16 mouse cellular contexts compared by ENCODE assay signal in genomic region chr9:74853191-74854072, GRCm38 (mm10). TPM values are rescaled to one million over a fixed set of nuclear protein-coding genes. Genes with fewer than 3 reads are reported as not detected.
DNase-seq lines count a peak whose midpoint lies in the region; ATAC-seq and TF ChIP-seq lines count a peak whose summit lies in the region.
"Had no signal": no experiment of that assay in that cellular context is flagged by ENCODE, and none has a peak within 500 bp of the region (broad histone marks: within the 10 kb centered on the region; RNA-seq: fewer than 3 reads in every experiment).

No protein-coding gene starts in this region.

- no peaks in the 10 kb centered on the region for H3K36me3 ChIP-seq in hindbrain, embryonic 11.5 days (ENCODE audit: control insufficient read depth, insufficient read depth, low read length)
- no peaks in the 10 kb centered on the region for H3K36me3 ChIP-seq in hindbrain, postnatal 0 days (ENCODE audit: insufficient read depth, low read length)
- no peaks in the 10 kb centered on the region for H3K36me3 ChIP-seq in G1E (replicated peaks)
- H3K36me3 ChIP-seq in hindbrain, embryonic 13.5 days, result no peaks in the 10 kb centered on the region
- no peaks in the 10 kb centered on the region for H3K36me3 ChIP-seq in midbrain, embryonic 14.5 days (ENCODE audit: control insufficient read depth, insufficient read depth, low read length)
- H3K36me3 ChIP-seq in kidney, embryonic 16.5 days (ENCODE audit: insufficient read depth, low read length), result no peaks in the 10 kb centered on the region

- H3K9me3 ChIP-seq in hindbrain, embryonic 11.5 days (ENCODE audit: control insufficient read depth, low read length), result no peaks in the 10 kb centered on the region
- no peaks in the 10 kb centered on the region for H3K9me3 ChIP-seq in hindbrain, postnatal 0 days (ENCODE audit: low read length)
- H3K9me3 ChIP-seq in G1E (replicated peaks), result peaks cover 45% of the 10 kb centered on the region
- no peaks in the 10 kb centered on the region for H3K9me3 ChIP-seq in hindbrain, embryonic 13.5 days
- H3K9me3 ChIP-seq in midbrain, embryonic 14.5 days (ENCODE audit: control insufficient read depth, low read length), result no peaks in the 10 kb centered on the region
- H3K9me3 ChIP-seq in kidney, embryonic 16.5 days (ENCODE audit: low read length), result no peaks in the 10 kb centered on the region

- peaks cover 80% of the 10 kb centered on the region for H3K27me3 ChIP-seq in hindbrain, embryonic 11.5 days (ENCODE audit: control insufficient read depth, insufficient read depth, low read length)
- peaks cover 80% of the 10 kb centered on the region for H3K27me3 ChIP-seq in hindbrain, postnatal 0 days (ENCODE audit: insufficient read depth, low read length)
- no peaks in the 10 kb centered on the region; the same call in 1 of the 2 replicates for H3K27me3 ChIP-seq in G1E (ENCODE audit: insufficient read depth, low read length)
- peaks cover 94% of the 10 kb centered on the region for H3K27me3 ChIP-seq in hindbrain, embryonic 13.5 days
- H3K27me3 ChIP-seq in midbrain, embryonic 14.5 days (ENCODE audit: control insufficient read depth, insufficient read depth, low read length), result peaks cover 86% of the 10 kb centered on the region
- H3K27me3 ChIP-seq in kidney, embryonic 16.5 days (ENCODE audit: insufficient read depth, low read length), result peaks cover 99% of the 10 kb centered on the region

- ATAC-seq in hindbrain, embryonic 11.5 days (ENCODE audit: low FRiP score), result 0 out of 2 replicates have a peak, but pooled peaks have one; percentile 5
- no peak for ATAC-seq in hindbrain, postnatal 0 days
- no peak for ATAC-seq in G1E (ENCODE audit: extremely low read depth, insufficient number of reproducible peaks, low FRiP score, poor library complexity, severe bottlenecking)
- no peak for ATAC-seq in hindbrain, embryonic 13.5 days (ENCODE audit: low FRiP score)
- no peak for ATAC-seq in midbrain, embryonic 14.5 days (ENCODE audit: low FRiP score, low TSS enrichment)
- no peak for ATAC-seq in kidney, embryonic 16.5 days (ENCODE audit: low FRiP score, low TSS enrichment)
- no peak for ATAC-seq in granulocyte monocyte progenitor cell, adult 5-6 weeks (replicated peaks; ENCODE audit: poor library complexity, severe bottlenecking)
- ATAC-seq: Patski had no signal

- DNase-seq in hindbrain, embryonic 11.5 days (ENCODE audit: low spot score), result peak; percentile 39
- no peak for DNase-seq in hindbrain, postnatal 0 days (ENCODE audit: low spot score)
- no peak for DNase-seq in G1E (ENCODE audit: low spot score)
- peak; percentile 31 for DNase-seq in midbrain, embryonic 14.5 days
- DNase-seq in spleen, postnatal 36 days (ENCODE audit: low spot score in 2 of 2), result no peak
- DNase-seq: adrenal gland, adult 8-10 months; cerebellum, postnatal 14 days; heart, adult 18-20 months; kidney, adult 8-10 months had no signal

- 2% methylated on average over 28 of the region's 28 CpGs for WGBS in hindbrain, embryonic 11.5 days
- 3% methylated on average over 26 of the region's 28 CpGs for WGBS in hindbrain, postnatal 0 days
- WGBS in hindbrain, embryonic 13.5 days, result under 1% methylated on average over 28 of the region's 28 CpGs
- 1% methylated on average over 28 of the region's 28 CpGs for WGBS in midbrain, embryonic 14.5 days
- WGBS in kidney, embryonic 16.5 days, result 2% methylated on average over 27 of the region's 28 CpGs

- no peak overlapping the region; the same call in 1 of the 2 replicates for H3K4me3 ChIP-seq in hindbrain, embryonic 11.5 days (ENCODE audit: low read depth, low read length)
- no peak overlapping the region for H3K4me3 ChIP-seq in hindbrain, postnatal 0 days (ENCODE audit: low read length)
- peak overlapping the region; percentile 38; the same call in 1 of the 2 replicates for H3K4me3 ChIP-seq in G1E (ENCODE audit: low read depth, low read length)
- no peak overlapping the region for H3K4me3 ChIP-seq in hindbrain, embryonic 13.5 days
- peak overlapping the region; percentile 12 for H3K4me3 ChIP-seq in midbrain, embryonic 14.5 days (replicated peaks; ENCODE audit: low read depth, low read length)
- H3K4me3 ChIP-seq in kidney, embryonic 16.5 days (ENCODE audit: low read length), result no peak overlapping the region

- H3K4me1 ChIP-seq in hindbrain, embryonic 11.5 days (replicated peaks; ENCODE audit: control insufficient read depth, insufficient read depth, low read length), result peaks cover 5% of the 10 kb centered on the region
- H3K4me1 ChIP-seq in hindbrain, postnatal 0 days (ENCODE audit: insufficient read depth, low read length), result peaks cover 10% of the 10 kb centered on the region
- H3K4me1 ChIP-seq in G1E (ENCODE audit: insufficient read depth, low read depth, low read length), result no peaks in the 10 kb centered on the region
- peaks cover 19% of the 10 kb centered on the region for H3K4me1 ChIP-seq in hindbrain, embryonic 13.5 days (replicated peaks)
- peaks cover 10% of the 10 kb centered on the region for H3K4me1 ChIP-seq in midbrain, embryonic 14.5 days (ENCODE audit: control insufficient read depth, insufficient read depth, low read length)
- H3K4me1 ChIP-seq in kidney, embryonic 16.5 days (ENCODE audit: insufficient read depth, low read length), result peaks cover 10% of the 10 kb centered on the region

- H3K27ac ChIP-seq in hindbrain, embryonic 11.5 days (ENCODE audit: low read depth, low read length), result peak overlapping the region; percentile 2; the same call in 1 of the 2 replicates
- no peak overlapping the region for H3K27ac ChIP-seq in hindbrain, postnatal 0 days
- H3K27ac ChIP-seq in hindbrain, embryonic 13.5 days, result no peak overlapping the region
- peak overlapping the region; percentile 37; the same call in 1 of the 2 replicates for H3K27ac ChIP-seq in midbrain, embryonic 14.5 days (replicated peaks; ENCODE audit: low read depth, low read length)
- H3K27ac ChIP-seq in kidney, embryonic 16.5 days (ENCODE audit: low read length), result no peak overlapping the region

- peak overlapping the region; percentile 9; the same call in 1 of the 2 replicates for H3K4me2 ChIP-seq in hindbrain, embryonic 11.5 days (replicated peaks; ENCODE audit: low read depth, low read length)
- H3K4me2 ChIP-seq in hindbrain, postnatal 0 days (ENCODE audit: low read depth, low read length), result no peak overlapping the region
- H3K4me2 ChIP-seq in hindbrain, embryonic 13.5 days, result peak overlapping the region; percentile 24
- H3K4me2 ChIP-seq in midbrain, embryonic 14.5 days (ENCODE audit: low read length), result peak overlapping the region; percentile 37
- H3K4me2 ChIP-seq in kidney, embryonic 16.5 days (replicated peaks; ENCODE audit: low read depth, low read length), result no peak overlapping the region

- H3K9ac ChIP-seq in hindbrain, embryonic 11.5 days (ENCODE audit: low read depth, low read length), result no peak overlapping the region
- no peak overlapping the region for H3K9ac ChIP-seq in hindbrain, postnatal 0 days (replicated peaks; ENCODE audit: low read length)
- no peak overlapping the region for H3K9ac ChIP-seq in hindbrain, embryonic 13.5 days
- H3K9ac ChIP-seq in midbrain, embryonic 14.5 days (replicated peaks; ENCODE audit: low read length), result no peak overlapping the region; the same call in 1 of the 2 replicates
- H3K9ac ChIP-seq in kidney, embryonic 16.5 days (replicated peaks; ENCODE audit: low read length), result no peak overlapping the region

- no peak for TF ChIP-seq CTCF in hindbrain, postnatal 0 days (IDR thresholded peaks at IDR 0.05; ENCODE audit: low read depth)
- no peak for TF ChIP-seq CTCF in G1E (IDR thresholded peaks at IDR 0.05; ENCODE audit: low read depth, low read length)

RNA-seq across cellular contexts. Expression of gene Onecut1, which starts 8.3 kb away (rescaled TPM):
- polyA plus RNA-seq in hindbrain, embryonic 11.5 days (2014; fragmentation: Nextera tagmentation; extraction: Ambion mirVana), result 10.0 and 12.7 TPM in 2 replicates
- 2.6 and 4.2 TPM in 2 replicates for total RNA-seq in hindbrain, postnatal 0 days (2014; rRNA removed)
- polyA plus RNA-seq in hindbrain, postnatal 0 days (2015; fragmentation: Nextera tagmentation; extraction: Ambion mirVana), result 1.9 and 2.6 TPM in 2 replicates
- total RNA-seq in G1E (2014; fragmentation: Nextera tagmentation) (1.4 TPM in 1 of 2 replicates, not detected in the other), G1E (2017) (0.05 and 0.06 TPM in 2 replicates)
- polyA plus RNA-seq in G1E (2012), result not detected in 2 replicates
- polyA plus RNA-seq in hindbrain, embryonic 13.5 days (2015; fragmentation: Nextera tagmentation; extraction: Ambion mirVana), result 5.5 and 7.8 TPM in 2 replicates
- 7.6 and 9.1 TPM in 2 replicates for polyA plus RNA-seq in midbrain, embryonic 14.5 days (2014; fragmentation: Nextera tagmentation; extraction: Ambion mirVana)
- 0.05 and 0.06 TPM in 2 replicates for polyA plus RNA-seq in kidney, embryonic 16.5 days (2015; fragmentation: Nextera tagmentation; extraction: Ambion mirVana)
- total RNA-seq in granulocyte monocyte progenitor cell, adult 5-6 weeks (2014; fragmentation: Nextera tagmentation), result not detected in 2 replicates
- not detected in 2 replicates for total RNA-seq in granulocyte monocyte progenitor cell, adult 5-6 weeks (2017)
- total RNA-seq: heart, adult 18-20 months; heart, postnatal 25 days had no signal
- polyA plus RNA-seq: lung, embryonic 16.5 days; Patski; urinary bladder, adult 2 months had no signal

Comparison
In these comparisons a context has a peak if more than half of its experiments do, and no peak if none do; other contexts are left out.
1. DNase-seq: peak in hindbrain, embryonic 11.5 days (single experiment) and midbrain, embryonic 14.5 days (single experiment); none in hindbrain, postnatal 0 days (single experiment), G1E (single experiment) and spleen, postnatal 36 days (0 of 2).
2. H3K27ac ChIP-seq: peak in hindbrain, embryonic 11.5 days (single experiment) and midbrain, embryonic 14.5 days (single experiment); none in hindbrain, postnatal 0 days (single experiment), hindbrain, embryonic 13.5 days (single experiment) and kidney, embryonic 16.5 days (single experiment).
3. H3K4me2 ChIP-seq: peak in hindbrain, embryonic 11.5 days (single experiment), hindbrain, embryonic 13.5 days (single experiment) and midbrain, embryonic 14.5 days (single experiment); none in hindbrain, postnatal 0 days (single experiment) and kidney, embryonic 16.5 days (single experiment).
4. H3K4me3 ChIP-seq: peak in G1E (single experiment) and midbrain, embryonic 14.5 days (single experiment); none in hindbrain, embryonic 11.5 days (single experiment), hindbrain, postnatal 0 days (single experiment), hindbrain, embryonic 13.5 days (single experiment) and kidney, embryonic 16.5 days (single experiment).